Mouse (Mus musculus): Measurements from ENCODE around the gene Slc12a7.
"Not testable (repeated sequence)": the region's sequence is repeated elsewhere in the genome, so short reads cannot be mapped to it uniquely, and the experiment has no call there.

Gene Slc12a7

DNA sequence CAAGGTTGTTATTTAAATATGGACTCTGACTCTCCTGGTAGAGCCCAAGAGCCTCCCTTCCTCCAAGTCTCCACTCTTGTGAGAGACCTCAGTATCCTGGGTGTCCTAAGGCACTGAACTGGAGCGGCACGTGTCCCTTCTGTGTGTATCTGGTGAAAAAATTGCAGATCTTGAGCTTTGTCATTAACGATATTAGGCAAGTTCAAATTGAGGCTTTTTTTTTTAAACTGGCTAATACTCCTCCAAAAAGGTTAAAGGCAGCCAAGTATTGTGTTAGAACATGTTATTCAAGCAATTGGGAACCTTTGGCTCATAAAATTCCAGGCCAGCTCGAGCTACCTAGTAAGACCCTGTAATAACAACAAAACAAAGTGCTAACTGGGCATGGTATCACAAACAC, 12.7 kb upstream of the Slc12a7 start:
- DNase-seq: no peak

DNA sequence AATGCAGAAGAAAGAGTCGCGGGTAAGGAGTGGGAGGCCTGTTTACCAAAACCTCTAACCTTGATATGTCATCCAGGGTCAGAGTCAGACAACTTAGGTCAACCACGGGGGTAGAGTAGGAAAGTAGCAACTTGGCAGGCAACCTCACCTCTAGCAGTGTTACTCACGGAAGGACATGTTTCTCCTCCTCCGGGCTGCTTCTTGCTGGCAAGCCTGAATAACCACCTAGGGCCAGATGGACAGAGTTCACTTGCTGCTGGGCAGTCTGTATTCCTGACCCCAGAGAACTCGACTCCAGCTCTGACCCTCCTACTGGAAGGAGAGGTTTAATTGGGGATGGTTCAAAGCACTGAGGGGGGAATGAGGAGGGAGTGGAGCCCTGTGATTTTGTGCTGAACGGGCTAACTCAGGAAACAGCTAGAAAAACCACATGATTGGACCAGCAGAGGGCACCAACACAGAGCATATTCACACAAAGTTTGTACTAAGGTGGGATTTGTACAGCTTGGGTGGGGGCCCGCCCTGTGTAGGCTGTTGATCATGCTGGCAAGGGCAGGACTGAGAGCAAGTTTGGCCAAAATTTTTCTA, 9.7 kb upstream of the Slc12a7 start:
- no peak for DNase-seq

DNA sequence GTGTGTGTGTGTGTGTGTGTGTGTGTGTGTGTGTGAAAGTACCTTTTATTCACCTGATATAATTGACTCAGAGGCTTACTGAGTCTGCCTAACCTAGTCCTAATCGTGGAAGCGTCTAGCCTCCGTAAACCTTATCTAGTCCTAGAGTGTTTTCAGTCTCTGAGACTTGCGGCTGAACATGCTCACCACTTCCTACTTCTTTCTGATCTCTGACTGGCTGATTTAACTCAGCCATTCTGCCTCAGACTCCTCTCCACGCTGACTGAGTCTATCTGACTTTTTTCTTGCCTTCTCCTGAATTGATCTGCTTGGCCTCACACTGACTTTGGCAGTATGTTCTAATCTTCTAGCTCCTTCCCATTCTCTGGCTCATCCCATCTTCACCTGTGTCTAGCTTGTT, 7.6 kb upstream of the Slc12a7 start:
- no peak for DNase-seq

DNA sequence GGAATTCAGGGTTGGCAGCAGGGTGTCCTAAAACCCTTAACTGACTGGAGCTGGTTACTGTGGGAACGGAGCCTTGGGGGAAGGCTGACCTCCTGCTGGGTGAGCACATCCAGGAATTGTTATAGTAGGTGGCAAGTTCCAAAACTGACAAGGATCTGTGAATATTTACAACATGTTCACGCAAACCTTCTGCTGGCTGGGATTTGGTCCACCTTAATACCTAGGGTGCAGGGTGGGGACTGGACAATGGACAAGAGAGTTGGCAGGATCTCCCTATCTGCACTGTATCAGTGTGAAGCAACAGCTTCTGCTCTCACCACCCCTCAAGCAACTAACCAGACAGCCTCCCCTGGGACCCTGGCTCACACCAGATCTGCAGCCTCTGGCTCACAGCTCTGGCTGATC, 5.3 kb upstream of the Slc12a7 start:
- DNase-seq: no peak

DNA sequence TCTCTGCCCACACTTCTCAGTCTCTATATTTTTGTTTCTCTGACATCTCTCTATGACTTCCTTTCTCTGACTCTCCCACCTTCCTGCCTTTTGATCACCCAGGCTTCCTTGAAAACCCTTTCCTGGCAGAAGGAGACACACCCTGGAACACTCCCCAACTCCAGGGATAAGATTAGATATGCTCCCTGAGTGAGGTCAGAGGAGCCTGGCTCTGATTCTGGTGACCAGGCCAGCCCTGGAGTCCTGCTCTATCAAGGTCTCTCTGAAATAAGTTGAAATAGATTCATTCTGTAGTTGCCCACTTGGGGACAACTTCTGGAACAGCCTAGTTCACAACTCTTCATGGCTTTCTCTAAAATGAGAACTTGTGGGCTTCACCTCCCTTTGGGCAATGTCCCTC, 4.3 kb upstream of the Slc12a7 start:
- DNase-seq: no peak

DNA sequence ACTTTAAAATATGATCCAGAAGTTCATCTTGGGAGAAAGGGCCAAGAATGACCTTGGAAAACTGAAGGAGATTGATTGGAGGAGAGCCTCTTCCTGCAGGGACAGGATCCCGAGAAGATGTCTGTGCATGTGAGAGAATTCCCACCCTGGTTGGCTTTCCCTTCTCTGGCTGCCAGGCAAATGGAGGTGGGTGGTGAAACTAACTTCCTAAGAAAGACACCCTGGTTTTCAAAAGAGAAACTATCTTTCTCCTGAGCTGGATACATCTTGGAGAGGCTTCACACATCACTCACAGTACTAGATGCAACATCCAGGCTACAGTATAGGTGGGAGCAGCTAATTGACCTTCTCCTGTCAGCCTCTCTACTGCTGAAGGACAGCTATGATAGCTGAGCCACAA, 2.0 kb upstream of the Slc12a7 start:
- no peak for DNase-seq

DNA sequence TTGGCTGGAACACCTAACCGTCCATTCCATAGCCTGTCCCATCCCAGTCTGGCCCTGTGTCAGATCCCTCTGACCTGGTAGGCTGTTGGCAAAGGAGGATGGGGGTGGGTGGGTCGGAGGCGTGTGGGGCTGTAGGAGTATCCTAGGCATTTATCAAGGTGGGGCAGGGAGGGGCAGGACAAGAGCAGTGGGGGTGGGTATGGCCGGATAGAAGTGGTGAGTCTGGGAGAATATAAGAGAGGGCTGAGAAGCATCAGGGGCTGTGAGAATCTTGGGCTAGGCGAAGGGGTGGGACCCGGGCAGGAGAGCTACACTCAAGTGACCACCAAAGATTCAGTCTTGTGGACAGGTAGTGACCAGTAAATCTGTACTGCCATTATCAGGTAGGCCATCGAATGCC, 659 bp upstream of the Slc12a7 start:
- DNase-seq: no peak

DNA sequence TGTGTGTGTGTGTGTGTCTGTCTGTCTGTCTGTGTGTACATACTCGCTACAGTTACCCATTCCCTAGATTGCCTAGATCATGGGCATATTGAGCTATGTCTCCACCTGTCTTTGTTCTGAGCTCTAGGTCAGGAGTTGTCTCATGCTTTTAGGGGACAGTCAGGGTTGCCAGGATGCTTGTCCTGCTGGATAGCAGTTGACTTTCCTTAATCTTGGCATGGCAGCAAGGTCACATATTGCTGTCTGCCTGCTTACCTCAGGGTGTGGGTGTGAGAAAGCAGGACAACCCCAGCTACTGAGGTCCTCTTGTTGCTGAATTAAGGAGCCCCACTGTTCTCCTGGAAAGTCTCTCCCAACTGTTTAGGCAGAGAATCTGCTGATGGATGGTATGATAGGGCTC, 1.5 kb downstream of the Slc12a7 start:
- DNase-seq: no peak

DNA sequence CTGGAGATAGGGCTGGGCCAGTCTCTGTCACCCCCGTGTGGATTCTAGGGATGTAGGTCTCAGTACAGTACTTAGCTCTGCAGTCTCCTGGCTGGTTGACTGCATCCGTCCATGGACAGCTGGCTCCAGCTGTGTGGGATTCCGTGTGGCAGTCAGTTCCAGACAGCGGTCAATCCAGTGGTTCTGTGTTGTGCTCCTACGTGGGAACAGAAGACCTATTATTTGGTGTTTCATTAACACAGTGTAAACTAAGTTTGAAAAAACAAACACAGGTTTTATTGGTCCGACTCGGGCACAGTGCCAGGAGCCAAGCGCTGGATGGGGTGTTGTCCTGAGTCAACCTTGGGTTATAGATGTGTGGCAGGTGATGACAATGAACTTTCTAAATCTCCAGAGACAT, 2.4 kb downstream of the Slc12a7 start:
- no peak for DNase-seq

DNA sequence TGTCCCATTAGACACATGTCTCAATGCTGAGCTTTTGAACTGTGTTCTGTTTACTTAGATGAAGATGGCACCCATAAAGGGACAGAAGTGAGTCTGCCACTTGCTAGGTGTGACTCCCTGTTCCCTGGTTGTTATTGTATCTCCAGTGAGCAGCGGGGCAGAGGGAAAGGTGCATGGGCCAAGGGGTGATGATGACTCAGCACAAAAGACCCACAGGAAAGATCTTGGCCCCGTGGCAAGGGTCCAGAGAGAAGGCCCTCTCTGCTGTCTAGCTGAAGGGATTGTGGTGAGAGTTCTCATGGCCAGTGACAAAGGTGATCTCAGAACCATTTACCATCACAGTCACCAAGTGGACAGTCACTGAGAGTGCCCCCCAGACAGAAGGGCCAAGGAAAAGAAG, 3.0 kb downstream of the Slc12a7 start:
- no peak for DNase-seq

DNA sequence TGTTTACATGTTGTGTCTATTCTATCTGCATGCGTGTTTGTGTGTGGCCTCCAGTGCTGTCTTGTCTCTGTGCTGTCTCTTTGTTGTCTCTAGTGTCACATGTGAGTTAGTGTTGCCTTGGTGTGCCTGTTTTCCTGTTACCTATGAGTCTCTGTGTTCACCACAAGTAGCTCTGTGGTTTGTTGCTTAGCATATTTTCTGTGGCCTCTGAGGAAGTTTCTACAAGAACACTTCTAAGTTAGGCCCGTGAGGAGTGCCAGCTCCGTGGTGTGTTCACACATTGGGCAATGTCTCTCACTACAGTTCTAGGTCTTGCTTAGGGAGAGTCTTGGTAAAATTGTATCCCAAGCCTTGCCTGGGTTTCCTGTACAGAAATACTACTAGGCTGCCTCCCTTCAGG, 4.0 kb downstream of the Slc12a7 start:
- no peak for DNase-seq

DNA sequence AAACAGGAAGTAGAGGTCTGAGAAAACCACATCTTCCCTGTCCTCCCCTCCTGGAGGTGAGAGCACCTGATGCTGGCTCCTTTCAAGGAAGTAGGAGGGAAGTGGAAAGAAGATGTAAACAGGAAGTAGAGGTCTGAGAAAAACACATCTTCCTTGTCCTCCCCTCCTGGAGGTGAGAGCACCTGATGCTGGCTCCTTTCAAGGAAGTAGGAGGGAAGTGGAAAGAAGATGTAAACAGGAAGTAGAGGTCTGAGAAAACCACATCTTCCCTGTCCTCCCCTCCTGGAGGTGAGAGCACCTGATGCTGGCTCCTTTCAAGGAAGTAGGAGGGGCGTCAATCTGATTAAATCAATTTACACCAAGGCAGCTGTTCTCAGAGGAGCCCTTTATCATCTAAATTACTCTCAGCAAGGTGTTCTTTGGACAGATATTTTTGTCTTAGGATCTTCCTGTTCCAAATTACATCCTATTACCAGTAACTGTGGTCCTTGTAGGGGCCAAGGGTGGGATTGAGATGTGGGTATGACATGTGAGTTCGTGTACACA, 7.6 kb downstream of the Slc12a7 start:
- not testable (repeated sequence) for DNase-seq

DNA sequence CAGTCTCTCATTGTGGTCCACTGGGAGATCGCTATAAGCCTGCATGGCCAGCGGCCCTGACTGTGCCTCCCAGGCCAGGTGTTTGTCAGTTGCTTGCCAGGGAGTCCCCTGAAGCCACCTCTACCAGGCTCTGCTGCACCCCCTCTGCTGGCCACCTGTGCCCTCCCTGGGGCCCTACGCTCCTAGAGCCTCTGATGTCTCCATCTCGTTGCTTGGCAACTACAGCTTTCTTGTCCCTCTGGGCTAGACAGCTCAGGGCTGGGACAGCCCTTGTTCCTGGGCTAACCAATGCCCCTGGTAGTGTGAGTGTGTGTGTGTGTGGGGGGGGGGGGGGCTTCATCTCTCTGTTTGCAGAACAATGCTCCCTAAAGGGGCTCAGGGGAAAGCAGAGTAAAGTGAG, 10.1 kb downstream of the Slc12a7 start:
- no peak for DNase-seq

DNA sequence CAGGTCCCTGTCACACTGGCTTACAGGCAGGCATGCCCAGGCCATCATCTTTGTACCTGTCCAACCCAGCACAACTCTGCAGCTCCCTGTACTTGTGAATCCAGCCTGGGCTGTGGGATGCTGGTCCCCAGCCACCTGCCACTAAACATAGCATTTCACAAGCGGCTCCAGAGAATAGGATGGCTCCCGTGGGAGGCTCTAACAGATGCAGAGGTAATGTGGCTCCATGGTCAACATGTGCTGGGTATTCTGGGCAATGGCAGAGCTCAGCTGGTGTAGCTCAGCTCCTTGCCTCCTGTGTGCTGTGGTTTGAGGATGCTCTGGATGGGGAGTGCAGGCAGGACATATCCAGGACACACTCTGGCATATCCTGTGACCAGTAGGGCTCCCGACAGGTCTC, 10.8 kb downstream of the Slc12a7 start:
- no peak for DNase-seq

DNA sequence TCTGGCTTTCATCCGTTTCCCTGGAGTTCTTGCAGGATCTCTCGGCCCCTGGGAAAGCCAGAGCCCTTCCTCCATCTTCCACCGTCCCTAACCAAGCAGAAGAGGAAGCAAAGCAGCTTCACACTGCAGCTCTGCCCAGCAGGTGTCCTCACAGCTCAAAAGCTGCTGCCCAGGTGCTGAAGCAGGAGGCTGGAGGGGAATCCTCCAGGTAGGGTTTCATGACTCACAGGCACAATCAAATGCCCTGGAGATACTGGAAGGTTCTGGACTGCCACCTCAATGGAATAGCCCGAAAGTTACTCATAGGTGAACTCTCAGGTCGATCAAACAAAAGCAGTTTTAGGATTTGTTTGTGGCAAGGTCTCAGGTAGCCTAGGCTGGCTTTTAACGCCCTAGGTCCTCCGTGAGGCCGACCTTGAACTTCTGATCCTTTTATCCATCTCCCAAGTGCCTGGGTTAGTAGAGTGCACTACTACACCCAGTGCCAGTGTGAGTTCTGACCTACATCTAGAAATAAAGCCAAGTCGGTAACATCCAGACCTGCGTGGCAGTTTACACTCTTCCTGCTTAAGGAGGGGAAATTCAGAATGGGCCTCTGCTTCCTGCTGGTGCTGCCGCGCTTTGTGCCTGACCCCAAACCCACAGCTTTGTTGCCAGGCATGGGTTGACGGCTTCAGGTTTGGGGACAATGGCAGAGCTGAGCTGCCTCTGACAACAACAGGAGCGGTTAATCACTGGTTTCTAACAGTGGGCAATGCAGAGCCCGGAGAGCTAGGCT, 16.0 kb downstream of the Slc12a7 start:
- DNase-seq: no peak

DNA sequence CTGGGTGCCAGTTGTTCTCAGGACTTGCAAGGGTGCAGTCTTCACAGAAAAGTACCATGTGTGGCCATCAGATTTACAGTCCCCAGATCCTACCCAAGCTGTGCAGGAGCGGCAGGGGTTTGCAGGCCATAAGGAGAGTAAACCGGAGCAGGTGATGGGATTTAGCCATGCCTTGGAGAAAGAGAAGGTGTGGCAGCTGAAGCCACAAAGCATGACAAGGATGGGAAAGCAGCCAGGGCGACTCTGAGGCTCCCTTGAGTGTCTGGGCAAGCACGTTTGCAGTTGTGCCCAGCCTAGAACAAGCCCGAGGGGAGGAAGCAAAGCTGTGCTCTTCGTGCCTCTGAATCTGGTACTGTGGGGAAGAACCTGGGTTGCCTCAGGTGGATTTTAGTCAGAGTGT, 17.5 kb downstream of the Slc12a7 start:
- no peak for DNase-seq

DNA sequence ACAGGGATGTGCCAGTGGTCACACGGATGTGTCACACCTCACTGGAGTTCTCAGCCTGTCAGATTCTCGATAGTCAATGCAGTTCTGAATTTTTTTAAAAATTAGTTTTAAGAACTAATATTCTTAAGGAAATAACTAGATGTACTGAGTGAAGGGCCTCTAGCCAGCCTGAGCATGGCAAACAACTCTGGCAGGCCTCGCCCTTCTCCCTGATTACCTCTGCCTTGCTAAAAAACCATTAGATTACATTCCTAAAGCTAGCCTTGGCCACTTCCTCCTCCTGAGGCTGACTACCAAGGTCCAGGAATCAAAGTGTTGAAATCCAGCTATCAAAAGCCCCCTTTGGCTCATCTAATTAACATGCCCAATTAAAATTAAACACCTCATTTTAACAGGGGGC, 18.4 kb downstream of the Slc12a7 start:
- no peak for DNase-seq

DNA sequence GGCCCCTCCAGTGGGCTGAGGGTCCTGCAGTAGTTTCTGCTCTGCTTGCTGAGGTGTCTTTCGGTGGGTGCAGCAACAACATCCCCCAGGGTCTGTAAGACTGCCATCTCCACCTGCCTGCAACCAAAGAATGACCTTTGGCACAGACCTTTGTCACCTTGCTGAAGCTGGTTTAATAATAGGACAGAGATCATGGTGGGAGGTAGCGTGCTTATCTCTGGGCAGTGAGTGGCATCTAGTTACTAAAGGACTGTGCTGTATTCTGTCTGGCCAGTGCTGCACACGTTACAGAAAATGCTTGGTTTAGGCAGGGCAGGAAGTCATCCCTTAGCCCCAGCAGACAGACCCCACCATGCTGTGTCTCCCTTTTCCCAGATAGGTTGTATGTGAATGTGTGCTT, 22.9 kb downstream of the Slc12a7 start:
- DNase-seq: no peak

DNA sequence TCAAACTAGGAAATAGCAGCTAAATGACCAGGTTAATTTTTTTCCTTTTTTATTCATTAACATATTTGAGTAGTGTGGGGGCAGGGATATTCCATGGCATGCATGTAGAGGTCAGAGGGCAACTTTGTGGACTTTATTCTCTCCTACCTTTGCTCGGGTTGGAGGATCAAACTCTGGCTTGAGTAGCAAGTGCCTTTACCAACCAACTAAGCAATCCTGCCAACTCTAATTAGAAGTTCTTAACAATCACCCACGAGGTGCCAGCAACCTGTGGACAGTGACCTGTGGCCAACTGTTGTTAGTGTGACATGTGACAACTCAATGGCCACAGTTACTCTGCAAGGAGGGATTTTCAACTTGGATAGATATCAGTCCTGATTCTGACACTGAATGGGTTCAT, 24.0 kb downstream of the Slc12a7 start:
- DNase-seq: no peak

DNA sequence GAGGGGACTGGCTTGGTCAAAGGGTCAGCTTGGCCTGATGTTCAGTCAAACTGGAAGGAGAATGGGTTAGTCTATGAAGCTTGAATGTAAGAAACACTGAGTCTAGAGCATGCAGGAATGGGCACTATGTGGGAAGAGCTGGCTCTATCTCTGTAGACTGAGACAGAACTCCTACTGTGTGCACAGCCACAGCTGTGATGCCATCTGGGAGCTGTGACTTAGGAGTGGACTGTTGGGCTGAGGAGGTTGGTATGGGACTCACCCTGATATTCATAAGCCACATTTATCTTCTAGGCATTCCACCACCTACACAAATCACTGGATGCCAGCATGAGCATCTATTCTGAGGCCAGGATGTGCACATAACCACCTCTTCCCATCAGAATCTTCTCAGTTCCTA, 24.5 kb downstream of the Slc12a7 start:
- no peak for DNase-seq

DNA sequence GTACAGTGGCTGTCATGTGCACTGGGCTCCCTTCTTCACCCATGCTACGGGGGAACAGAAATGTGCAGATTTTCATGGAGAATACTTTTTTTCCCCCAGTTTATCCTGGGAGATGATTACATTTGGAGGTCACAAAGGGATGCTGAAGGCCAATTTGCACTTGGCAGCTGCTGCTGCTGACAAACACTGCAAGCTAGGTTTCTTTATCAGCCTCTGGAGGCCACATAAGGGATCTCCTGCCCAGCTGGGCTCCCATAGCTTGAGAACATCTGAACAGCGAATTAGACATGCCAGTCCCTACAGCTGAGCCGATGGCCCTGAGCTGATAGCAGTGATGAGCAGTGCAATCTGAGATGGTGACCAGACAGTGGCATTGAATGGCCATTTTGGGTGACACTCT, 26.7 kb downstream of the Slc12a7 start:
- DNase-seq: no peak

DNA sequence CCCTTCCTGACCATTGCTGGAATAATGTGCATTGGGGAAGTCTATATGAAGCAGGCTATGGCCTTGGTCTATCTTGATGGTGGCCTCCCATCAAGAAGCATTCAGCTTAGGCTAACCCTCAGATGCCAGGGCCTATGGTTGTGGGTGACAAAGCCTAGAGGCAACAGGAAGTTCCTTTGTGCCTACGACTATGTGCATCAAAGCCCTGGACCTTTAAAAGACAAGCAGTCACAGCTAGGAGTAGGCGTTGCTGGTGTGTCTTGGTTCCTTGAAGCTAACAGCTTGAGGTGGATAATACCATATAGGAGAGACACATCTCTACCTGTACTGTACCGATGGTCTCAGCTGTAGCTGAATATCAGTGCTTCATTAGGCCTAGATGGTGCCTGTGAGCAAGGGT, 27.2 kb downstream of the Slc12a7 start:
- DNase-seq: no peak

DNA sequence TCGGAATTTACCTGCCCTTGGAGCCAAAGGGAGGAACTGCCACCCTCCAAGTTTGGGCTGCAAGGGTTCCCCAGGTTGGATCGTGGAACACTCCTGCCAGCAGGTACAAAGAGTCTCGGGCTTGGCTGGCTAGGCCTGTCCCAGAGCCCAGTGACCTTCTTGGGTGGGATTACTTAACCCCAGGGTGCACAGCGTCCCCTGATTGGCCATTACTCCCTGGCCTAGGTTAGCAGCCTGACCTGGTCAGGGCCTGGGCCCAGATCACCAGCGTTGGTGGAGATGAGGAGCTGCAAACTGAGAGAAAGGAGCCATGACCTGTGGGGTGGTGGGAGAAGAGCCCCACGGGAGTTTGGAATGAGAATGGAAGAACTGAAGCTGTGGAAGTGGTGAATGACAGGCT, 30.0 kb downstream of the Slc12a7 start:
- DNase-seq: no peak

DNA sequence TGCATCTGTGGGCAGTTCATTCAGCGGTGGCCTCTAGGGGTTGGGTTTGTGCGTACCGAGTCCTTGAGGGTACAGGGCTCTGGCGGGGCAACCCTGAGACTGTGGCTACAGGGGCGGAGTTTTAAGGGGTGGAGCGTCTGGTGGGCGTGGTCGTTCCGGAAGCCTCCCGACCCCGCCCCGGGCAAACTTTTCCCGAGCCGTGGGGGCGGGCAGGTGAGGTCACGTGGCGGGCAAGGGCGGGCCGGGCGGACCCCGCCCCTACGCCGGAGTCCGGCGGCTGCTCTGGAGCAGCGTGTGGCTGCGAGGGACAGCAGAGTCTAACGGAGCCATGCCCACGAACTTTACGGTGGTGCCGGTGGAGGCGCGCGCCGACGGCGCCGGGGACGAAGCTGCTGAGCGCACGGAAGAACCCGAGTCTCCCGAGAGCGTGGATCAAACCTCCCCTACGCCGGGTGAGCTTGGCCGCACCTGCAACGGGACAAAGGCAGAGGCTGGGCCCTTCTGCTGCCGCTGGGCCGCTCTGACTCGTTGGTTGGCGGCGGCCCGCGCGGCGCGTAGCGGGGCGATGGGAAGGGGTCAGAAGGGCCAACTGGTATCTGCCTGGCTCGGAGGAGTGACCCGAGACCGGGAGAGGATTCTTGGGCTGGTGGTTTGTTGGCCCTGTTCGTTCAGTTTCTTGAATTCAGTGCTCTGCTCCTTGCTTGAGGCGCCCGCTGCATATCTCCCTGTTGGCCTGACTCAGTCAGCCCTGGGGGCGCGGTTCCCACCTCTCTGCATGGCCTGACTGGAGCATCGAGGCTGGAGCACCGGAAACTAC, 30.8 kb downstream of the Slc12a7 start:
- DNase-seq: no peak

Measured in cerebellum, adult 9-10 months (tissue).